Mouse (Mus musculus): Measurements from ENCODE around the gene Chrm3. TPM values are rescaled to one million over a fixed set of nuclear protein-coding genes. Genes with fewer than 3 reads are reported as not detected.

The Chrm3 gene
- total RNA-seq, 2 experiments from 2014 or later = 0.20 to 0.74 TPM

- no peak overlapping the region for H3K4me3 ChIP-seq
- no peak for DNase-seq
- intact Hi-C loops (cut with DNase I) = no loop called here
- no peak for TF ChIP-seq CTCF (IDR thresholded peaks at IDR 0.05)
- no peak overlapping the region for H3K27ac ChIP-seq
These were observed 76.3 kb downstream of the Chrm3 start for GRCm38 (mm10) chr13:10284331-10284730.

DNA sequence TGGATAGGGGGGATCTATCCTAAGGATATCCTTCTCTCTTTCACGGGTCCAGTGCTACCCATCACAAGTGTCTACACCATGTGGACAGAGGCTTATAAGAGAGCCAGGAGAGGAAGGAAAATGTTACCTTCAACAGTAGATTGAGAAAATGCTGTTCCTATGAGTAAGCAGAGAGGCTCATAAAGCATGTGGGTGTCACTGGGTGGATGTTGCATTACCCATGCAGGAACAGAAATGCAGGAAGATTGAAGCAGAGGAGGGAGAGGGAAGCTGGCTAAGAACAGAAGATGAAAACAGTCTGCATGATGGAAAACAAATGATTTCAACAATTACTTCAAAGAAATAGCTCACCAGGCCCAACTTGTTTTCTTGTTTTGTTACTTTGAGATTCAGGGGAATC lies 85.7 kb downstream of the Chrm3 start:
- DNase-seq = no peak
- Histone ChIP-seq H3K27ac (no peak overlapping the region), H3K4me3 (no peak overlapping the region)
- no peak for TF ChIP-seq CTCF (IDR thresholded peaks at IDR 0.05)
- intact Hi-C loops (cut with DNase I) = no loop called here

DNA sequence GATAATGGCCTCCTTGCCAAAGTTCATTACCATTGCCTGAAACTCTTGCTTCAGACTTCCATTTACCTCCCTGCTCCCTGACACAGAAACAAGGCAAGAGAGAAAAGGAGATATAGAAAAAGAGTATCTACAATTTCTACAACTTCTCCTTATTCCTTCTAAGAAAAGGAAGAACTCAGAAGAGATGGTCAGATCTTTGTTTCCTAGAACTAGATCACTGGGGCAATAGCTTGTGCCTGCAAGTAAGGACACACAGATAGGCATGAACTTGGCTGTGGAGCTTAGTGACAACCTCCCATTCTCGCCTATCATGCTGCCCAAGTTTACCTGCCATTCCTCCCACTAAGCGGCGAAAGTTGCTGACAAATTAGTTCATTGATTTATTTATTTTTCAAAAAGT lies 96.9 kb downstream of the Chrm3 start:
- Histone ChIP-seq H3K4me3 (no peak overlapping the region), H3K27ac (no peak overlapping the region)
- DNase-seq = no peak
- intact Hi-C loops (cut with DNase I) = no loop called here
- no peak for TF ChIP-seq CTCF (IDR thresholded peaks at IDR 0.05)

GRCm38 (mm10) chr13:10253049-10253448 lies 107.6 kb downstream of the Chrm3 start:
- Histone ChIP-seq H3K4me3 (no peak overlapping the region), H3K27ac (no peak overlapping the region)
- no peak for TF ChIP-seq CTCF (IDR thresholded peaks at IDR 0.05)
- DNase-seq = no peak
- intact Hi-C loops (cut with DNase I) = no loop called here

DNA sequence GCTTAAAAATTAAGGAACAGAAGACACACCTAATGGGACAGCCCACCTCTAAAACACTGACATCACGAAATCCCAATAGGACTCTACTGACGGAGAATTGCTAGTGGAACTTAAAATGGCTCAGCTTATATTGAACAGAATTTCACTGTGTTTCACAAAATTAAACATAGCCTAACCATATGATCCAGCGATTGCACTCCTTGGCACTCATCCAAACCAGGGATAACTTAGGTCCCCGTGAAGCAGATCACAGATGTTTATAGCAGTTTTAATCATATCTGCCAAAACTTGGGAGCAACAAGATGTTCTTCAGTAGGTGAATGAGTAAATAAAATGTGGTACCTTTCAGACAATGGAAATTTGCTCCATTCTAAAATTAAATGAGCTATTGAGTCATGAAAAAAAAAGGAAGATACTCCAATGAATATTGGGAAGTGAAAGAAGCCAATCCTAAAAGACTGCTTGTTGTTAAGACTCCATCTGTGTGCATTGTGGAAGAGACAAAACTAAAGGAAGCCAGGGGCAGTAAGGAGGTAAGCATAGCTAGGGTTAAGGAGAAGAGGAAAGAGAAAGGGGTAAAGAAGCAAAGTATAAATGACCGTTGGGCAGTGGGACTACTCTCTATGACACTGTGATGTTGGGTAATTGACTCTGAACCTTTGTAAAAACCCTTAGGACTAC lies 109.0 kb downstream of the Chrm3 start:
- Histone ChIP-seq H3K27ac (no peak overlapping the region), H3K4me3 (no peak overlapping the region)
- TF ChIP-seq CTCF (IDR thresholded peaks at IDR 0.05) = no peak
- intact Hi-C loops (cut with DNase I) = no loop called here
- no peak for DNase-seq

GRCm38 (mm10) chr13:10244243-10244998 lies 116.2 kb downstream of the Chrm3 start:
- no peak for TF ChIP-seq CTCF (IDR thresholded peaks at IDR 0.05)
- intact Hi-C loops (cut with DNase I) = no loop called here
- no peak overlapping the region for H3K4me3 ChIP-seq
- no peak for DNase-seq
- H3K27ac ChIP-seq = no peak overlapping the region

DNA sequence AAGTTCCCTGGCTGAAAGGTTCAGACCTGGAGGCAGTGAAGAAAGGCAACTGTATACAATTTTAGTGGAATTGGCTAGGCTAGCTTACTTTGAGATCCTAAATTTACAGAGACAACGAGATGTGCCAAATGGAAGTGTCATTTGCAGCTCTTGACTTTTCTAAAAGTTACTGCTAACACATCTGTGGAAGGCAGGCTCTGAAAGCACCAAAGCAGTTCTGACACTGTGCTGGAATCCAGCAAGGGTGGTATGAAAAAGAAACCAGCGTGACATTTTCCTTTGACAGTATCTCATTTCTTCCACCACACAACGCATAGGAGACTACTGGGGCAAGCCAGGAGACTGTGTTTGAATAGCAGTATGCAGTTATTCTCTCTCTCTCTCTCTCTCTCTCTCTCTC lies 120.4 kb downstream of the Chrm3 start:
- intact Hi-C loops (cut with DNase I) = no loop called here
- DNase-seq = no peak
- Histone ChIP-seq H3K4me3 (no peak overlapping the region), H3K27ac (no peak overlapping the region)
- no peak for TF ChIP-seq CTCF (IDR thresholded peaks at IDR 0.05)

DNA sequence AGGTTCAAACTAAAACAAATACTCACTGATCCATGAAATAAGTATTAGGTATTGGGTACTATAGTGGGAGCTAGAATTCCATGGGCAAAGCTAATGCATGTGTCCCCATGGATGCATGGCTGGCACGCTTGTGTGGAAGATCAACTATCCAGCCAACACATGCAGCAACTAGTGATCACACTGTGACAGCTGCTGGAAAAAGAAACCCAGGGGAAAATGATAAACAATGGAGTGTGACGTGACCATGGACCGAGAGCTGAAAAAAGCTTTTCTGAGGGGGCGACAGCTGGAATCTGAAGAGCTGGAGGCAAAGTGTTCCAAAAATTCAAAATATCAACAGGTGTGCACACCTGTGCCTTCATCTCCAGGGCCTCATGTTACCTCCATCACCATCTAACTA lies 120.8 kb downstream of the Chrm3 start:
- intact Hi-C loops (cut with DNase I) = no loop called here
- H3K27ac ChIP-seq = no peak overlapping the region
- no peak for TF ChIP-seq CTCF (IDR thresholded peaks at IDR 0.05)
- H3K4me3 ChIP-seq = no peak overlapping the region
- no peak for DNase-seq

- DNase-seq = no peak
- Histone ChIP-seq H3K4me3 (no peak overlapping the region), H3K27ac (no peak overlapping the region)
- intact Hi-C loops (cut with DNase I) = no loop called here
- TF ChIP-seq CTCF (IDR thresholded peaks at IDR 0.05) = no peak
These were observed 123.0 kb downstream of the Chrm3 start for GRCm38 (mm10) chr13:10237616-10238015.

DNA sequence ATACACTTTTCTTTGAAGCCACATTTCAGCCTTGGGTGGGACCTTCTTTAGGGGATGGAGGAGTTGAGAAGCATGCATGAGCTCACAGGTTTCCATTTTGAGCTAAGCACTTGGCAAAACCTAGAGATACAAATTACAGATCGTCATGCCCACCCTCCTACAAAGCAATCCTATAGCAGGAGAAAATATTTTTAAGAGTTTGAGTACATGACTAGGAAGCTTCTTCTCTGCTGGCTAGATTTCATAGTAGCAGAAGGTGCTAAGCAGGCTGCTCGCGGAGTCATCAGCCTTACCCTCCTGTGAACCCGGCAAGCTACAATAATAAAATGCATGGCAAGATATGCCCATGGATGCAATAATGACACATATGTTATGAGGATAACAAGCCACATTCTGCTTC lies 124.4 kb downstream of the Chrm3 start:
- Histone ChIP-seq H3K27ac (no peak overlapping the region), H3K4me3 (no peak overlapping the region)
- no peak for DNase-seq
- no peak for TF ChIP-seq CTCF (IDR thresholded peaks at IDR 0.05)
- intact Hi-C loops (cut with DNase I) = no loop called here

DNA sequence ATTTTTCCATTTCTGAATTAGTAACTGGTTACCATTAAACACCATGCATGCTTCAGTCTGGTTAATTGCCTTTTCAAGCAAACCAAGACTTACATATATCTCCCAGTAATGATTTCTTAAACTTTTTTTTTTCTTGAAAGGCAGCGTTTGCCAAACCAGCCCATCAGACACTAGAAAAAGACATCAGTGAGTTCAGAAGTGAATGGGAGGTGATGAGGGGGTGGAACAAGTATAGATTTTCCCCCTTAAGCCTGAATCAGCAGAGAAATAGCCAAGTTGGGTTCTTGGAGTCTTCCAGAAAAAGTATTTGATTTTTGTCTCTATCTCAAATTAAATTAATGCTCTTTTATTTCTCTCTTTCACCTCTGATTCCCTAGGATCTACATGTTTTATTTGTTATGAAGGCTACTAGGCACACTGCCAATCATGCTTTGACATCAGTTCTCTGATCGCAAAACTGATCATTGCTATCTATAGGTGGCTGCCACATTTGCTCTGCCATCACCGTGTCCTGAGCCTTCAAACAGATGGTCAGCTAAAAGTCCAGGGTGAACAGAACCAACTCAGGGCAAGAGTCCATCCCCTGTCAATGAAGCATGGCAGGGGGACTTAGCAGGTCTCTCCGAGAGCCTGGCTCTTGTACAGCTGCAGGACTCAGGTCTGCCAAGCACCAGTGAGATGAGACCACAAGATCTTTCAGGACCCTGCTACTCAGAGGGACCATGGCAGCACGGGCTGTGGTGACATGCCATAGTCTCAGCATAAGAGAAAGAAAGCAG lies 125.1 kb downstream of the Chrm3 start:
- no peak overlapping the region for H3K27ac ChIP-seq
- no peak for DNase-seq
- no peak for TF ChIP-seq CTCF (IDR thresholded peaks at IDR 0.05)
- no peak overlapping the region for H3K4me3 ChIP-seq
- intact Hi-C loops (cut with DNase I) = no loop called here

- DNase-seq = no peak
- TF ChIP-seq CTCF (IDR thresholded peaks at IDR 0.05) = no peak
- Histone ChIP-seq H3K27ac (no peak overlapping the region), H3K4me3 (no peak overlapping the region)
- intact Hi-C loops (cut with DNase I) = no loop called here
These were observed 140.2 kb downstream of the Chrm3 start for GRCm38 (mm10) chr13:10220403-10220802.

- intact Hi-C loops (cut with DNase I) = no loop called here
- no peak for DNase-seq
These were observed 148.5 kb downstream of the Chrm3 start for GRCm38 (mm10) chr13:10212112-10212511.

More at GRCm38 (mm10) chr13:10212112-10212511, 148.5 kb downstream of the Chrm3 start:
- TF ChIP-seq CTCF (IDR thresholded peaks at IDR 0.05) = no peak
- H3K27ac ChIP-seq = no peak overlapping the region
- H3K4me3 ChIP-seq = no peak overlapping the region
